Comparison of ENCODE assay signal across 19 mouse cellular contexts in genomic region chr3:38045989-38046388, GRCm38 (mm10).
A peak's percentile ranks its signal among the peaks of the same experiment; 100 is the strongest.
DNase-seq lines count a peak whose midpoint lies in the region; ATAC-seq and TF ChIP-seq lines count a peak whose summit lies in the region.
"Had no signal": no experiment of that assay in that cellular context is flagged by ENCODE, and none has a peak within 500 bp of the region (broad histone marks: within the 10 kb centered on the region; RNA-seq: fewer than 3 reads in every experiment).

No protein-coding gene starts in this region.

- no peak for TF ChIP-seq POLR2A in thymus, adult 2 months (IDR thresholded peaks at IDR 0.05; ENCODE audit: control insufficient read depth, extremely low read depth, insufficient read depth, low read length, poor library complexity)
- TF ChIP-seq POLR2A in myocyte (IDR thresholded peaks at IDR 0.05; ENCODE audit: insufficient read length, low read depth), result no peak

- no peak overlapping the region for H3K27ac ChIP-seq in embryonic facial prominence, embryonic 14.5 days (replicated peaks; ENCODE audit: low read depth, low read length)
- no peak overlapping the region for H3K27ac ChIP-seq in embryonic facial prominence, embryonic 10.5 days (replicated peaks)
- no peak overlapping the region for H3K27ac ChIP-seq in lung, embryonic 14.5 days (ENCODE audit: low read depth)
- H3K27ac ChIP-seq in thymus, adult 2 months (ENCODE audit: control insufficient read depth, insufficient read depth, low read length), result peak overlapping the region; percentile 78; the same call in 1 of the 2 replicates
- H3K27ac ChIP-seq: hindbrain, embryonic 12.5 days; intestine, embryonic 15.5 days had no signal

- no peaks in the 10 kb centered on the region for H3K79me2 ChIP-seq in myocyte (ENCODE audit: control insufficient read depth, insufficient read depth)

- H3K9me3 ChIP-seq in embryonic facial prominence, embryonic 14.5 days (ENCODE audit: control insufficient read depth, low read length), result no peaks in the 10 kb centered on the region
- no peaks in the 10 kb centered on the region for H3K9me3 ChIP-seq in embryonic facial prominence, embryonic 10.5 days
- no peaks in the 10 kb centered on the region for H3K9me3 ChIP-seq in lung, embryonic 14.5 days (ENCODE audit: low read depth, low read length)
- H3K9me3 ChIP-seq: G1E; hindbrain, embryonic 12.5 days; intestine, embryonic 15.5 days had no signal

- peaks cover 5% of the 10 kb centered on the region; the same call in 1 of the 2 replicates for H3K4me1 ChIP-seq in embryonic facial prominence, embryonic 14.5 days (ENCODE audit: control insufficient read depth, insufficient read depth, low read length)
- H3K4me1 ChIP-seq in embryonic facial prominence, embryonic 10.5 days, result peaks cover 27% of the 10 kb centered on the region
- peaks cover 19% of the 10 kb centered on the region for H3K4me1 ChIP-seq in lung, embryonic 14.5 days (ENCODE audit: insufficient read depth)
- peaks cover 42% of the 10 kb centered on the region for H3K4me1 ChIP-seq in thymus, adult 2 months (replicated peaks; ENCODE audit: control insufficient read depth, insufficient read depth, low read length)

- no peak for TF ChIP-seq CTCF in lung, embryonic 14.5 days (IDR thresholded peaks at IDR 0.05; ENCODE audit: low read depth)
- no peak for TF ChIP-seq CTCF in thymus, adult 2 months (IDR thresholded peaks at IDR 0.05; ENCODE audit: borderline replicate concordance, control insufficient read depth, extremely low read depth, insufficient read depth, low read length, poor library complexity)

- ATAC-seq in embryonic facial prominence, embryonic 14.5 days (ENCODE audit: low read depth), result no peak
- no peak for ATAC-seq in lung, embryonic 14.5 days (ENCODE audit: insufficient read depth)
- ATAC-seq: CD4-positive, CD25-positive, alpha-beta regulatory T cell, adult 4 months; forebrain, postnatal 0 days; intestine, embryonic 15.5 days had no signal

- no peak overlapping the region for H3ac ChIP-seq in myocyte (ENCODE audit: control insufficient read depth, insufficient read length)

- no peaks in the 10 kb centered on the region for H3K27me3 ChIP-seq in embryonic facial prominence, embryonic 14.5 days (replicated peaks; ENCODE audit: control insufficient read depth, insufficient read depth, low read length)
- no peaks in the 10 kb centered on the region for H3K27me3 ChIP-seq in embryonic facial prominence, embryonic 10.5 days (replicated peaks; ENCODE audit: low read depth, poor library complexity, severe bottlenecking)
- no peaks in the 10 kb centered on the region for H3K27me3 ChIP-seq in lung, embryonic 14.5 days (ENCODE audit: insufficient read depth, low read length)
- no peaks in the 10 kb centered on the region for H3K27me3 ChIP-seq in thymus, adult 2 months (ENCODE audit: control insufficient read depth, insufficient read depth, low read length)
- H3K27me3 ChIP-seq in myocyte (ENCODE audit: control insufficient read depth, insufficient read depth, insufficient read length), result no peaks in the 10 kb centered on the region
- H3K27me3 ChIP-seq: hindbrain, embryonic 12.5 days; intestine, embryonic 15.5 days had no signal

- H3K4me3 ChIP-seq in embryonic facial prominence, embryonic 14.5 days (ENCODE audit: low read depth, low read length), result no peak overlapping the region
- H3K4me3 ChIP-seq in embryonic facial prominence, embryonic 10.5 days, result no peak overlapping the region
- H3K4me3 ChIP-seq in lung, embryonic 14.5 days (ENCODE audit: low read depth, low read length), result no peak overlapping the region
- no peak overlapping the region for H3K4me3 ChIP-seq in thymus, adult 2 months (ENCODE audit: control insufficient read depth, insufficient read depth, low read length)
- H3K4me3 ChIP-seq in myocyte, result no peak overlapping the region
- H3K4me3 ChIP-seq: hindbrain, embryonic 12.5 days; intestine, embryonic 15.5 days had no signal

- no peaks in the 10 kb centered on the region for H3K36me3 ChIP-seq in embryonic facial prominence, embryonic 14.5 days (ENCODE audit: control insufficient read depth, insufficient read depth, low read length)
- H3K36me3 ChIP-seq in embryonic facial prominence, embryonic 10.5 days (replicated peaks), result no peaks in the 10 kb centered on the region
- no peaks in the 10 kb centered on the region for H3K36me3 ChIP-seq in lung, embryonic 14.5 days (ENCODE audit: insufficient read depth)
- no peaks in the 10 kb centered on the region for H3K36me3 ChIP-seq in thymus, adult 2 months (ENCODE audit: control insufficient read depth, insufficient read depth, low read length)
- H3K36me3 ChIP-seq in myocyte (ENCODE audit: control insufficient read depth, insufficient read depth), result no peaks in the 10 kb centered on the region
- H3K36me3 ChIP-seq: G1E; hindbrain, embryonic 12.5 days; intestine, embryonic 15.5 days had no signal

- no peak overlapping the region for H3K9ac ChIP-seq in embryonic facial prominence, embryonic 14.5 days (ENCODE audit: low read depth, low read length)
- H3K9ac ChIP-seq in lung, embryonic 14.5 days, result no peak overlapping the region
- H3K9ac ChIP-seq: forebrain, postnatal 0 days; hindbrain, embryonic 12.5 days; intestine, embryonic 15.5 days had no signal

- DNase-seq in embryonic facial prominence, embryonic 14.5 days (ENCODE audit: low spot score), result peak; percentile 32
- no peak for DNase-seq in embryonic facial prominence, embryonic 10.5 days (ENCODE audit: low spot score)
- peak; percentile 53 for DNase-seq in lung, embryonic 14.5 days
- no peak for DNase-seq in lung, postnatal 25 days (ENCODE audit: low spot score)
- no peak for DNase-seq in thymus, adult 2 months
- DNase-seq in thymus, postnatal 4 days, result no peak
- no peak for DNase-seq in spleen, postnatal 36 days (ENCODE audit: low spot score in 2 of 2)
- DNase-seq: B cell, adult 2 months; cerebellum, adult 18-20 months; cerebellum, adult 9-11 months; gastrocnemius, postnatal 14 days; heart, postnatal 10 days; heart, postnatal 4 days had no signal

- no peak overlapping the region for H3K4me2 ChIP-seq in embryonic facial prominence, embryonic 14.5 days (ENCODE audit: low read depth, low read length)
- H3K4me2 ChIP-seq in lung, embryonic 14.5 days, result no peak overlapping the region
- H3K4me2 ChIP-seq in myocyte (ENCODE audit: low read depth), result peak overlapping the region; percentile 33
- H3K4me2 ChIP-seq: hindbrain, embryonic 12.5 days; intestine, embryonic 15.5 days had no signal

- 61% methylated on average over 2 of the region's 2 CpGs for WGBS in embryonic facial prominence, embryonic 14.5 days
- WGBS in embryonic facial prominence, embryonic 10.5 days, result 91% methylated on average over 2 of the region's 2 CpGs
- 47% methylated on average over 2 of the region's 2 CpGs for WGBS in lung, embryonic 14.5 days
- 82% methylated on average over 2 of the region's 2 CpGs for WGBS in thymus, adult 2 months

TF ChIP-seq in myocyte, 11 proteins besides CTCF, POLR2A, EP300 and RAD21:
- TF ChIP-seq POLR2AphosphoS2 (IDR thresholded peaks at IDR 0.05; ENCODE audit: insufficient read length, low read depth), result no peak
- no peak for TF ChIP-seq MYOG (IDR thresholded peaks at IDR 0.05; ENCODE audit: control insufficient read depth in 1 of 3, insufficient read depth in 1 of 3, insufficient read length in 2 of 3, low read depth in 2 of 3)
- TF ChIP-seq TCF12 (IDR thresholded peaks at IDR 0.05; ENCODE audit: insufficient read depth, poor library complexity, severe bottlenecking), result no peak
- no peak for TF ChIP-seq USF1 (IDR thresholded peaks at IDR 0.05; ENCODE audit: low read depth)
- no peak for TF ChIP-seq E2F4 (IDR thresholded peaks at IDR 0.05; ENCODE audit: insufficient read depth)
- no peak for TF ChIP-seq TCF3 (IDR thresholded peaks at IDR 0.05; ENCODE audit: insufficient read length, low read depth)
- no peak for TF ChIP-seq MYOD1 (IDR thresholded peaks at IDR 0.05; ENCODE audit: control insufficient read depth in 1 of 3, insufficient read length in 2 of 3, low read depth in 2 of 3)
- no peak for TF ChIP-seq REST (IDR thresholded peaks at IDR 0.05; ENCODE audit: insufficient read depth, insufficient read length)
- TF ChIP-seq SRF (IDR thresholded peaks at IDR 0.05; ENCODE audit: control insufficient read depth, insufficient read length, low read depth), result no peak
- TF ChIP-seq CEBPB (IDR thresholded peaks at IDR 0.05; ENCODE audit: insufficient read depth, poor library complexity, severe bottlenecking), result no peak
- no peak for TF ChIP-seq MAX (IDR thresholded peaks at IDR 0.05; ENCODE audit: low read depth)
TF ChIP-seq in myocyte: peak in this region for 0.

Comparison
In these comparisons a context has a peak if more than half of its experiments do, and no peak if none do; other contexts are left out.
1. DNase-seq: peak in embryonic facial prominence, embryonic 14.5 days (single experiment) and lung, embryonic 14.5 days (single experiment); none in embryonic facial prominence, embryonic 10.5 days (single experiment), lung, postnatal 25 days (single experiment), thymus, adult 2 months (single experiment), thymus, postnatal 4 days (single experiment) and spleen, postnatal 36 days (0 of 2).